Mouse (Mus musculus) lung, postnatal 0 days (tissue): ENCODE measurements around the gene Lysmd1.

Experiments
- CTCF ChIP-seq: IDR thresholded peaks from 2 replicates; pipeline ENCODE4 v1.5.1; 2016; ENCODE audit warnings: antibody characterized with exemption, mild to moderate bottlenecking
- EP300 ChIP-seq: IDR thresholded peaks from 2 replicates; pipeline ENCODE4 v1.6.1; 2016; ENCODE audit warnings: antibody characterized with exemption, mild to moderate bottlenecking, control low read depth

DNA sequence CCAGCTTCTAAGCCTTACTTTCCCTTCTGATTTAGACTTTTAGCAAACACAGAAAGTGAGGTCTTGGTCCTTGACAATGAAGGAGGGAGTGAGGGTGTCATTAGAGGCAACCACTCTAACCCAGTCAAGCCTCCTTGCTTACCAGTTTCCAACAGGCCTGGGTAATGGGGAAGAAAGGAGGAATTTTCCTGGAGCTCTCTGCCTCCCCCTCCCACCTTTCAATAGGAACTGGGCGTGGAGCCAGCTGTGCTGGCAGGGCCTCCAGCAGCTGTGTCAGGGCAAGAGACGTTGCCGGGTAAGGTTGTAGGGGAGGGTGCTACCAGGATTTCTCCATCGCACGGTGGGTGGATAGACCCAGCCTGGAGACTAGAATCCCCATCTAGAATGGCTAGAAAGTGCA lies 8.9 kb upstream of the Lysmd1 start:
- no peak for TF ChIP-seq CTCF
- TF ChIP-seq EP300 = no peak
